Mouse (Mus musculus) limb, embryonic 14.5 days (tissue): ENCODE results near the gene Gm28048. TPM values are rescaled to one million over a fixed set of nuclear protein-coding genes. Genes with fewer than 3 reads are reported as not detected.

Experiments
- ATAC-seq: fragments of 200-750 bp; cut with Nextera tagmentation; 2 replicates; pipeline ENCODE4 v1.8.0; 2017; ENCODE audit warnings: low read depth, moderate number of reproducible peaks, moderate TSS enrichment; ENCODE audit not compliant: low FRiP score
- DNase-seq: peaks from one replicate; pipeline ENCODE4 v3.0.0-alpha.2; 2015; ENCODE audit warnings: low spot score
- H3K27ac ChIP-seq: fragments of 300-500 bp; sonication (generic); replicated peaks from 2 replicates; pipeline ENCODE4 v1.5.1; 2014; ENCODE audit warnings: low read depth, mild to moderate bottlenecking, low read length, moderate library complexity, mixed read lengths
- H3K27me3 ChIP-seq: fragments of 300-500 bp; sonication (generic); 2 replicates; pipeline ENCODE4 v1.6.1; 2014; ENCODE audit warnings: low read length, mixed read lengths; ENCODE audit not compliant: control insufficient read depth, insufficient read depth
- H3K36me3 ChIP-seq: fragments of 300-500 bp; sonication (generic); 2 replicates; pipeline ENCODE4 v1.6.1; 2014; ENCODE audit warnings: mild to moderate bottlenecking, low read length, moderate library complexity, mixed read lengths; ENCODE audit not compliant: control insufficient read depth, insufficient read depth
- H3K4me1 ChIP-seq: fragments of 300-500 bp; sonication (generic); 2 replicates; pipeline ENCODE4 v1.6.1; 2014; ENCODE audit warnings: antibody characterized with exemption, low read length, mixed read lengths; ENCODE audit not compliant: control insufficient read depth, insufficient read depth
- H3K4me2 ChIP-seq: fragments of 300-500 bp; sonication (generic); replicated peaks from 2 replicates; pipeline ENCODE4 v1.6.1; 2014; ENCODE audit warnings: low read depth, mild to moderate bottlenecking, low read length, moderate library complexity; ENCODE audit not compliant: severe bottlenecking
- H3K4me3 ChIP-seq: fragments of 300-500 bp; sonication (generic); replicated peaks from 2 replicates; pipeline ENCODE4 v1.5.1; 2014; ENCODE audit warnings: low read length
- H3K9ac ChIP-seq: fragments of 300-500 bp; sonication (generic); 2 replicates; pipeline ENCODE4 v1.6.1; 2014; ENCODE audit warnings: mild to moderate bottlenecking, low read depth, low read length, moderate library complexity; ENCODE audit not compliant: severe bottlenecking
- H3K9me3 ChIP-seq: fragments of 300-500 bp; sonication (generic); 2 replicates; pipeline ENCODE4 v1.6.1; 2016; ENCODE audit warnings: low read length; ENCODE audit not compliant: control insufficient read depth
- POLR2A ChIP-seq: fragments of 200-500 bp; IDR thresholded peaks from 2 replicates; pipeline ENCODE4 v1.8.0; 2012; ENCODE audit warnings: inconsistent platforms, mild to moderate bottlenecking, moderate library complexity, borderline replicate concordance; ENCODE audit not compliant: insufficient read depth, insufficient read length; ENCODE audit errors: extremely low read depth
- WGBS: fragments of 180-500 bp; shearing (Covaris S2); extraction: QIAGEN DNeasy Blood & Tissue Kit; methylation state at CpG from one replicate; pipeline ENCODE4 v1.1.7; 2014; 5-methylcytosine and 5-hydroxymethylcytosine counted together
- polyA plus RNA-seq, 2 experiments: library from polyadenylated mRNA; depleted of rRNA in 1 of 2; stranded (reverse) in 1 of 2; unstranded in 1 of 2; fragments of >200 nt; fragmentation: Nextera tagmentation in 1 of 2; extraction: Ambion mirVana in 1 of 2; gene quantifications; 2 replicates each; pipeline versions ENCODE4 v1.2.1 to v1.2.3; 2012 to 2014

The Gm28048 gene
- polyA plus RNA-seq (2012; rRNA removed) (1.9 and 2.4 TPM in 2 replicates), polyA plus RNA-seq (2014; fragmentation: Nextera tagmentation; extraction: Ambion mirVana) (10.4 and 12.2 TPM in 2 replicates)

DNA sequence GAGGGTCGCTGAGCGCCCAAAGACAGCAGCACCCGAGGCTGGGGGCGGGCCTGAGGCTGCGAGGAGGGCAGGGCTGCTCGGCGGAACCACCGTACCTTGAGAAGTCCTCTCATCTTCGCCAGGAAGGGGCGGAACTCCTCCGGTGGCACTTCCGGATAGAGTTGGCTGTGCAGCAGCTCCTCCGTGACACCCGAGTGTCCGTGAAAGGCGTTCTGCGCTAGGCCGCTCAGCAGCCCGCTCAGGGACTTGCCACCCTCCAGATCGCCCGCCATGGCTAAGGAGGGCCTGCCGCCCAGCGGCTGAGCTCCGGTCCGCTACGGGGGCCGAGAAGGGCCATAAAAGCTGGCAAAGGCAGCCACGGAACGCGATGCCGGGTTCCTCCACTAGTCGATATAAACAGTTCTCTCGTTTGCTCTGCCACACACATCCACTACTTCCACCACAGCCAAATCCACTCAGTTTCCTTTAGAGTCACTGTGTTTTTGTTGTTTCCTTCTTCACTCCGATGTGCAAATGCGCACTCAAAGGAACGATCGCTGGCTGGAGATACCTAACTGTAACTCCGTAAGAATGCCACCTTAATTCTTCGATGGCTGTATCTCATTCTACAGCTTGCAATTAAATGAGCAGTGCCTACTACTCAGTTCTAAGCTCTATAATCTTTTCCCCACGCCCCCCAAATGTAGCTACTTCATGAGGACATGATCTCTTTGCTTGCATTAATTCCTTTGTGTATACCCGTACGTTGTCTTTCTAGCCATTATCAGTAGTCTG lies at the start of gene Gm28048, which contains the start of gene Commd1:
Gene Gm28048, minus strand, starts transcription at position 107 of the 774 bp plus-strand sequence.
Gene Commd1, minus strand, starts transcription at position 399 of the 774 bp plus-strand sequence.
- Histone ChIP-seq H3K9me3 (no peaks in the 10 kb centered on the region), H3K4me2 (peak within 1 kb of the TSS; percentile 56), H3K9ac (peak within 1 kb of the TSS; percentile 72), H3K4me1 (peaks cover 7% of the 10 kb centered on the region; the same call in 1 of the 2 replicates), H3K36me3 (peaks cover 17% of the 10 kb centered on the region), H3K27ac (peak within 1 kb of the TSS; percentile 94), H3K27me3 (no peaks in the 10 kb centered on the region), H3K4me3 (peak within 1 kb of the TSS; percentile 63)
- DNase-seq (peak; percentile 94), ATAC-seq (peak; percentile 93)
- peak; percentile 94 for TF ChIP-seq POLR2A
- WGBS, result 3% methylated on average over 40 of the region's 42 CpGs

DNA sequence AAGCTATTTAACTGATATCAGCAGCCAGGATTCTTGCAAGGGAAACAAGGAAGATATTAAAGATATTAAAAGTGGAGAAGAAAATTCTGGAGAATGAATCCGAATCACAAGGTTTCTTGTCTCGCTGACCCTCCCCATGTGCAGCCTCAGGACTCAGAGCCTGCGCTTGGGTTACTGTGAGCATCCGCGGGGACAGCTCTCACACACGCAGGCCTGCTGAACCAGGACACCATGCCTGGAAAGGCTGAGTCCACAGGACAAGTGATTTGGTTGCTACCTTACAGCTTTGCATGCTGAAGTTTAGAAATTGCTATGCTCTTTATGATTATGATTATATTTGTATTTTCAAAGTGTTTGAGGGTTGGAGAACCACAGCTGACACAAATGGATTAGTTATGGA lies 47.5 kb upstream of the Gm28048 start:
- 77% methylated on average over 6 of the region's 6 CpGs for WGBS
- Histone ChIP-seq H3K4me2 (no peak overlapping the region), H3K27me3 (no peaks in the 10 kb centered on the region), H3K36me3 (no peaks in the 10 kb centered on the region), H3K4me1 (no peaks in the 10 kb centered on the region), H3K9ac (no peak overlapping the region), H3K4me3 (no peak overlapping the region), H3K9me3 (no peaks in the 10 kb centered on the region), H3K27ac (no peak overlapping the region)
- ATAC-seq (no peak), DNase-seq (no peak)
- no peak for TF ChIP-seq POLR2A

DNA sequence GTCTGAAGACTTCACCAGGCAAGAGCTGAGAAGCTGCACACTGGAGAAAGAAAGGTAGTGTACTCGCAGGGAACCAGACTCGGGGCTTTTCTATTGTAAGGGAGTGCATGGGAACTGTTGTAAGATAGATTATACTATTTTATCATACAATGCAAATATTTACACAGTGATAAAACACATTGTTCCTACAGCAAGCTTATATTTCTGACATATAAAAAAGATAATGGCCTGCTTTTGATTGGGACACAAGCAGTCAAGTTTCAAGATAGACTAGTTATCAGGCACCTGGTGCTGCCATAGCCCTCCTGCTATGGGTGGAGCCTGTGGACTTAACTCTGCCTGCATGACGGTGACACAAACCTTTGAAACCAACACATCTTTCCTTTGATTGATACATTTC lies 47.1 kb upstream of the Gm28048 start:
- no peaks in the 10 kb centered on the region for H3K9me3 ChIP-seq
- no peaks in the 10 kb centered on the region for H3K27me3 ChIP-seq
- no peak overlapping the region for H3K4me2 ChIP-seq
- no peak overlapping the region for H3K27ac ChIP-seq
- TF ChIP-seq POLR2A, result no peak
- no peaks in the 10 kb centered on the region for H3K36me3 ChIP-seq
- no peak overlapping the region for H3K4me3 ChIP-seq
- no peak overlapping the region for H3K9ac ChIP-seq
- no peaks in the 10 kb centered on the region for H3K4me1 ChIP-seq
- WGBS, result 71% methylated on average over 3 of the region's 3 CpGs
- ATAC-seq, result no peak
- no peak for DNase-seq

GRCm38 (mm10) chr11:23024169-23024568 lies 42.3 kb upstream of the Gm28048 start:
- WGBS, result 81% methylated on average over 3 of the region's 3 CpGs
- no peak for ATAC-seq

GRCm38 (mm10) chr11:23023155-23023554 lies 41.3 kb upstream of the Gm28048 start:
- Histone ChIP-seq H3K36me3 (no peaks in the 10 kb centered on the region), H3K4me1 (no peaks in the 10 kb centered on the region), H3K4me3 (no peak overlapping the region), H3K27me3 (no peaks in the 10 kb centered on the region), H3K27ac (no peak overlapping the region), H3K4me2 (no peak overlapping the region), H3K9me3 (no peaks in the 10 kb centered on the region), H3K9ac (no peak overlapping the region)
- WGBS, result 81% methylated on average over 2 of the region's 2 CpGs
- no peak for ATAC-seq
- TF ChIP-seq POLR2A, result no peak
- DNase-seq, result no peak

More at GRCm38 (mm10) chr11:23024169-23024568, 42.3 kb upstream of the Gm28048 start:
- Histone ChIP-seq H3K36me3 (no peaks in the 10 kb centered on the region), H3K4me2 (no peak overlapping the region), H3K4me1 (no peaks in the 10 kb centered on the region), H3K27me3 (no peaks in the 10 kb centered on the region), H3K27ac (no peak overlapping the region), H3K9ac (no peak overlapping the region), H3K4me3 (no peak overlapping the region), H3K9me3 (no peaks in the 10 kb centered on the region)
- DNase-seq, result no peak
- no peak for TF ChIP-seq POLR2A
